Mouse (Mus musculus): ENCODE measurements around the gene Tsc1. TPM values are rescaled to one million over a fixed set of nuclear protein-coding genes. Genes with fewer than 3 reads are reported as not detected.

The Tsc1 gene
- total and polyA plus RNA-seq, 2 experiments from 2014 or later = 22.9 to 42.9 TPM

GRCm38 (mm10) chr2:28624870-28625269 lies 16.2 kb upstream of the Tsc1 start:
- H3K4me1 ChIP-seq (ENCODE audit: insufficient read depth, low read length) = no peaks in the 10 kb centered on the region
- no peak overlapping the region for H3K4me2 ChIP-seq (ENCODE audit: low read depth, low read length, poor library complexity, severe bottlenecking)
- H3K9ac ChIP-seq (replicated peaks; ENCODE audit: low read length, poor library complexity, severe bottlenecking) = no peak overlapping the region
- H3K36me3 ChIP-seq (ENCODE audit: insufficient read depth, low read length) = no peaks in the 10 kb centered on the region
- H3K9me3 ChIP-seq (ENCODE audit: low read length) = no peaks in the 10 kb centered on the region
- no peak for ATAC-seq (ENCODE audit: low FRiP score)
- DNase-seq (ENCODE audit: low spot score) = no peak
- H3K27me3 ChIP-seq (ENCODE audit: insufficient read depth, low read length) = peaks cover 12% of the 10 kb centered on the region; the same call in 1 of the 2 replicates
- no peak; the same call in 1 of the 2 replicates for TF ChIP-seq CTCF (IDR thresholded peaks at IDR 0.05)
- no peak overlapping the region for H3K4me3 ChIP-seq (ENCODE audit: low read depth, low read length)
- H3K27ac ChIP-seq (ENCODE audit: low read depth, low read length) = no peak overlapping the region
- 87% methylated on average over 3 of the region's 3 CpGs for WGBS

DNA sequence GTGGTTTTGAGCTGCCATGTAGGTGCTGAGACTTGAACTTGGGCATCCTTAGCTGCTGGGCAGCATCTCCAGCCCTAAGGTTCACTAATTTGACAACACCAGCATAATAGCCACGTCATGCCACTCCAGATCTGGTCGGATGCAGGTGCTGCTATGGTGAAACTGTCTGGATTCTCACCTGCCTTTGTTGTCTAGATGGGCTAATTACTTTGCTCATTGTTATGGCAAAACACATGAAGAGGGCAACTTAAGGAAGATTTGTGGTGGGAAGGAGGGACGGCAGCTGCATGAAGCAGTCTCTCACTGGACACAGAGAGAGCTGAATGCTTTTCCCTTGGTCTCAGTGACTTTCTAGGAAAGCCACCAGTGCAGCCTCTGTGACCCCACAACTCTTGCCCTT lies 15.0 kb upstream of the Tsc1 start:
- peaks cover 7% of the 10 kb centered on the region; the same call in 1 of the 2 replicates for H3K27me3 ChIP-seq (ENCODE audit: insufficient read depth, low read length)
- H3K27ac ChIP-seq (ENCODE audit: low read depth, low read length) = no peak overlapping the region
- H3K36me3 ChIP-seq (ENCODE audit: insufficient read depth, low read length) = no peaks in the 10 kb centered on the region
- no peaks in the 10 kb centered on the region for H3K9me3 ChIP-seq (ENCODE audit: low read length)
- 82% methylated on average over 3 of the region's 3 CpGs for WGBS
- no peak overlapping the region for H3K9ac ChIP-seq (replicated peaks; ENCODE audit: low read length, poor library complexity, severe bottlenecking)
- H3K4me3 ChIP-seq (ENCODE audit: low read depth, low read length) = no peak overlapping the region
- ATAC-seq (ENCODE audit: low FRiP score) (no peak), DNase-seq (ENCODE audit: low spot score) (no peak)
- TF ChIP-seq CTCF (IDR thresholded peaks at IDR 0.05) = no peak
- no peak overlapping the region for H3K4me2 ChIP-seq (ENCODE audit: low read depth, low read length, poor library complexity, severe bottlenecking)
- H3K4me1 ChIP-seq (ENCODE audit: insufficient read depth, low read length) = no peaks in the 10 kb centered on the region

GRCm38 (mm10) chr2:28628053-28628452 lies 13.0 kb upstream of the Tsc1 start:
- no peak overlapping the region for H3K4me3 ChIP-seq (ENCODE audit: low read depth, low read length)
- peak; percentile 54 for TF ChIP-seq CTCF (IDR thresholded peaks at IDR 0.05)
- DNase-seq (ENCODE audit: low spot score) (peak; percentile 10), ATAC-seq (ENCODE audit: low FRiP score) (no peak)
- H3K27ac ChIP-seq (ENCODE audit: low read depth, low read length) = no peak overlapping the region
- H3K4me2 ChIP-seq (ENCODE audit: low read depth, low read length, poor library complexity, severe bottlenecking) = no peak overlapping the region
- H3K9me3 ChIP-seq (ENCODE audit: low read length) = no peaks in the 10 kb centered on the region
- WGBS = 53% methylated on average over 2 of the region's 2 CpGs
- no peaks in the 10 kb centered on the region for H3K4me1 ChIP-seq (ENCODE audit: insufficient read depth, low read length)
- no peaks in the 10 kb centered on the region for H3K27me3 ChIP-seq (ENCODE audit: insufficient read depth, low read length)
- no peaks in the 10 kb centered on the region for H3K36me3 ChIP-seq (ENCODE audit: insufficient read depth, low read length)
- no peak overlapping the region for H3K9ac ChIP-seq (replicated peaks; ENCODE audit: low read length, poor library complexity, severe bottlenecking)

- no peaks in the 10 kb centered on the region for H3K36me3 ChIP-seq (ENCODE audit: insufficient read depth, low read length)
- no peak overlapping the region for H3K9ac ChIP-seq (replicated peaks; ENCODE audit: low read length, poor library complexity, severe bottlenecking)
- WGBS = 46% methylated on average over 4 of the region's 4 CpGs
- DNase-seq (ENCODE audit: low spot score) (peak; percentile 19), ATAC-seq (ENCODE audit: low FRiP score) (no peak)
- H3K27ac ChIP-seq (ENCODE audit: low read depth, low read length) = no peak overlapping the region
- H3K4me3 ChIP-seq (ENCODE audit: low read depth, low read length) = no peak overlapping the region
- no peaks in the 10 kb centered on the region for H3K4me1 ChIP-seq (ENCODE audit: insufficient read depth, low read length)
- no peaks in the 10 kb centered on the region for H3K27me3 ChIP-seq (ENCODE audit: insufficient read depth, low read length)
- no peak for TF ChIP-seq CTCF (IDR thresholded peaks at IDR 0.05)
- H3K4me2 ChIP-seq (ENCODE audit: low read depth, low read length, poor library complexity, severe bottlenecking) = no peak overlapping the region
- H3K9me3 ChIP-seq (ENCODE audit: low read length) = no peaks in the 10 kb centered on the region
These were observed 11.1 kb upstream of the Tsc1 start for GRCm38 (mm10) chr2:28629911-28630381.

DNA sequence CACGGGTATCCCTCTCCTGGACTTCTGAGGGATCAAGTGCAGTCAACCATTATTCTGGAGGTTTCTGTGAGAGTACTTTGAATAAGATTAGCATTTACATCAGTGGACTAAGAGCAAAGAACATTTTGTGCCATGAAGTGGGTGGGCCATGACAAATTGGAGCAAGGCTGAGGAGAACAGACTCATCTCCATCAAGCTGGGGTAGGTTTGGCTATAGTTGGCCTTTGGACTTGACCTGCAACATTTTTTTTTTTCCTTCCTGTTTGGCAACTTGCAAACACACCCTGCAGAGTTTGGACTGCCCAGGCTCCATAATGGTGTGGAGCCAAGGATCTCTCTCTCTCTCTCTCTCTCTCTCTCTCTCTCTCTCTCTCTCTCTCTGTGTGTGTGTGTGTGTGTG lies 8.4 kb upstream of the Tsc1 start:
- Histone ChIP-seq H3K36me3 (ENCODE audit: insufficient read depth, low read length) (no peaks in the 10 kb centered on the region), H3K27me3 (ENCODE audit: insufficient read depth, low read length) (no peaks in the 10 kb centered on the region), H3K4me1 (ENCODE audit: insufficient read depth, low read length) (no peaks in the 10 kb centered on the region), H3K4me2 (ENCODE audit: low read depth, low read length, poor library complexity, severe bottlenecking) (no peak overlapping the region), H3K9me3 (ENCODE audit: low read length) (no peaks in the 10 kb centered on the region), H3K9ac (replicated peaks; ENCODE audit: low read length, poor library complexity, severe bottlenecking) (no peak overlapping the region), H3K27ac (ENCODE audit: low read depth, low read length) (no peak overlapping the region), H3K4me3 (ENCODE audit: low read depth, low read length) (no peak overlapping the region)
- DNase-seq (ENCODE audit: low spot score) = no peak
- TF ChIP-seq CTCF (IDR thresholded peaks at IDR 0.05) = no peak
- no peak for ATAC-seq (ENCODE audit: low FRiP score)
- 48% methylated on average over 1 of the region's 1 CpGs for whole genome bisulfite sequencing

DNA sequence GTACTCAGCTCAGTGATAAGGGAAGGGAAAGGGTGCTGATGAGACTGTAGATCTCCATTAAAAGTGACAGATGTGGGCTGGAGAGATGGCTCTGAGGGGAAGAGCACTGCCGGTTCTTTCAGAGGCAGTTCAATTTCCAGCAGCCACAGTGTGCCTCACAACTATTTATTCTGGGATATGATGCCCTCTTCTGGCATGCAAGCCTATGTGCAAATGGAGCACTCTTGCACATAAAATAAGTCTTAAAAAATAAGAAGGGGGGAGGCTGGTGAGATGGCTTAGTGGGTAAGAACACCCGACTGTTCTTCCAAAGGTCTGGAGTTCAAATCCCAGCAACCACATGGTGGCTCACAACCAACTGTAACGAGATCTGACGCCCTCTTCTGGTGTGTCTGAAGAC lies 7.9 kb upstream of the Tsc1 start:
- Histone ChIP-seq H3K9me3 (ENCODE audit: low read length) (no peaks in the 10 kb centered on the region), H3K4me3 (ENCODE audit: low read depth, low read length) (no peak overlapping the region), H3K27me3 (ENCODE audit: insufficient read depth, low read length) (no peaks in the 10 kb centered on the region), H3K4me1 (ENCODE audit: insufficient read depth, low read length) (no peaks in the 10 kb centered on the region), H3K4me2 (ENCODE audit: low read depth, low read length, poor library complexity, severe bottlenecking) (no peak overlapping the region), H3K27ac (ENCODE audit: low read depth, low read length) (no peak overlapping the region), H3K9ac (replicated peaks; ENCODE audit: low read length, poor library complexity, severe bottlenecking) (no peak overlapping the region), H3K36me3 (ENCODE audit: insufficient read depth, low read length) (no peaks in the 10 kb centered on the region)
- no peak for ATAC-seq (ENCODE audit: low FRiP score)
- TF ChIP-seq CTCF (IDR thresholded peaks at IDR 0.05) = peak; percentile 31
- WGBS = 50% methylated on average over 4 of the region's 4 CpGs
- DNase-seq (ENCODE audit: low spot score) = no peak

Measured in midbrain, postnatal 0 days (tissue).